Mouse (Mus musculus): ENCODE measurements around the gene 1300017J02Rik.

- TF ChIP-seq CTCF (IDR thresholded peaks at IDR 0.05; ENCODE audit: low read depth, low read length) (no peak), POLR2A (IDR thresholded peaks at IDR 0.05; ENCODE audit: insufficient read depth, low read length) (no peak), EP300 (IDR thresholded peaks at IDR 0.05; ENCODE audit: insufficient read depth, low read depth, low read length) (no peak)
These were observed 74.5 kb downstream of the 1300017J02Rik start, which contains the start of the genes Gm20425 and Trf for GRCm38 (mm10) chr9:103230151-103230951.

All from ES-Bruce4 (cell line).